Mouse (Mus musculus): ENCODE results near the gene Rpp38.

DNA sequence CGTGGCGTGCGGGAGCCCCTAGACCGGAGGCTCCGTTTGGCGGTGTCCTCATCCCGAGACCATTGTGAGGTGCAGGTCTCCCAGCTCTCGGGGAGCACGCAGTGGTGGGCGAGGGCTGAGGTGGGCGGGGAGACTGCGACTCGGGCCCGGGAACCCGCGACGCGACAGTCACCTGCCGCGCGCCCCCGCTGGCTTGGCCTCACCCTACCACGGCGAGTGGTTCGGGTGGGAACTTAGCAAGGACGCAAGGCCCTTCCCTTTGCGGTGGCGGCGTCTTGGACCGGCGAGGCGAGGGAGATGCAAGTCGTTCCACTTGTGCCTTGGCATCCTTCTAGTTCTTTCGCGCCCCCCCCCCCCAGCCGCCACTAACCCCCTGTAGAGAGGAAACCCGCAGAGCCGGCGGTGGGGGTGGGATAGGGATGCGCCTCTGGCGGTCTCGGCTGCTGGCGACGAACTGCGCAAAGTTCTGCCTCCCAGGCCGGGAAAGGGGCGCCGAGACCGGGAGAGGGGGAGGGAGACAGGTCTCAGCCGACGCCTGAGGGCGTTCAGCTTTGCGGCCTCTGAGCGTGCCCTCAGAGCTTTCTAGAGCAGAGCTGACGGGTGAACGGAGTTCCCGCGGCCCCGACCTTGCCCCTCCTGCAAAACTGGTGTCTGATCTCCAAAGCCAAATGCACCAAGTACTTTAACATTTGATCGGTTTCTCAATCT is 47.8 kb downstream of the Rpp38 start:
- TF ChIP-seq GATA1 (IDR thresholded peaks at IDR 0.05; ENCODE audit: borderline replicate concordance, low read length) (no peak), FLI1 (IDR thresholded peaks at IDR 0.05; ENCODE audit: low read length) (no peak)
